Mouse (Mus musculus) kidney, embryonic 14.5 days (tissue): ENCODE measurements around the gene F12. TPM values are rescaled to one million over a fixed set of nuclear protein-coding genes. Genes with fewer than 3 reads are reported as not detected.
A peak's percentile ranks its signal among the peaks of the same experiment; 100 is the strongest.

Experiments
- ATAC-seq: fragments of 200-750 bp; cut with Nextera tagmentation; 2 replicates; pipeline ENCODE4 v1.8.0; 2017; ENCODE audit warnings: moderate number of reproducible peaks, mild to moderate bottlenecking, moderate TSS enrichment, moderate library complexity; ENCODE audit not compliant: low FRiP score, low TSS enrichment
- H3K27ac ChIP-seq: fragments of 300-500 bp; sonication (generic); 2 replicates; pipeline ENCODE4 v1.5.1; 2014; ENCODE audit warnings: low read depth, mild to moderate bottlenecking, low read length, moderate library complexity, mixed read lengths
- H3K27me3 ChIP-seq: fragments of 300-500 bp; sonication (generic); 2 replicates; pipeline ENCODE4 v1.6.1; 2014; ENCODE audit warnings: mild to moderate bottlenecking, low read length; ENCODE audit not compliant: control insufficient read depth, insufficient read depth
- H3K36me3 ChIP-seq: fragments of 300-500 bp; sonication (generic); 2 replicates; pipeline ENCODE4 v1.6.1; 2014; ENCODE audit warnings: low read length, mixed read lengths; ENCODE audit not compliant: control insufficient read depth, insufficient read depth
- H3K4me1 ChIP-seq: fragments of 300-500 bp; sonication (generic); 2 replicates; pipeline ENCODE4 v1.6.1; 2014; ENCODE audit warnings: low read length, mixed read lengths; ENCODE audit not compliant: control insufficient read depth, insufficient read depth
- H3K4me2 ChIP-seq: fragments of 300-500 bp; sonication (generic); replicated peaks from 2 replicates; pipeline ENCODE4 v1.6.1; 2014; ENCODE audit warnings: low read depth, mild to moderate bottlenecking, low read length
- H3K4me3 ChIP-seq: fragments of 300-500 bp; sonication (generic); 2 replicates; pipeline ENCODE4 v1.5.1; 2014; ENCODE audit warnings: mild to moderate bottlenecking, low read length
- H3K9ac ChIP-seq: fragments of 300-500 bp; sonication (generic); 2 replicates; pipeline ENCODE4 v1.6.1; 2014; ENCODE audit warnings: low read depth, mild to moderate bottlenecking, low read length, moderate library complexity
- H3K9me3 ChIP-seq: fragments of 300-500 bp; sonication (generic); 2 replicates; pipeline ENCODE4 v1.6.1; 2016; ENCODE audit warnings: low read length; ENCODE audit not compliant: control insufficient read depth
- WGBS: fragments of 180-500 bp; shearing (Covaris S2); extraction: QIAGEN DNeasy Blood & Tissue Kit; methylation state at CpG from one replicate; pipeline ENCODE4 v1.1.7; 2014; 5-methylcytosine and 5-hydroxymethylcytosine counted together
- polyA plus RNA-seq: library from polyadenylated mRNA; unstranded; fragments of >200 nt; fragmentation: Nextera tagmentation; extraction: Ambion mirVana; gene quantifications from 2 replicates; pipeline ENCODE4 v1.2.1, GENCODE M21; 2014

F12 gene
- polyA plus RNA-seq, 1 experiment from 2014 or later: not detected

- WGBS: 1% methylated on average over 54 of the region's 54 CpGs
- peak overlapping the region; percentile 51; the same call in 1 of the 2 replicates for H3K27ac ChIP-seq
- peak overlapping the region; percentile 58 for H3K4me3 ChIP-seq
- H3K9me3 ChIP-seq: no peaks in the 10 kb centered on the region
- H3K9ac ChIP-seq: peak overlapping the region; percentile 72
- peak; percentile 70 for ATAC-seq
- H3K36me3 ChIP-seq: peaks cover 25% of the 10 kb centered on the region
- H3K4me1 ChIP-seq: peaks cover 6% of the 10 kb centered on the region; the same call in 1 of the 2 replicates
- no peaks in the 10 kb centered on the region for H3K27me3 ChIP-seq
- H3K4me2 ChIP-seq: peak overlapping the region; percentile 100
Observed at GRCm38 (mm10) chr13:55471156-55471818, 44.7 kb upstream of the F12 start.

GRCm38 (mm10) chr13:55470372-55470771 is 43.8 kb upstream of the F12 start:
- peaks cover 15% of the 10 kb centered on the region for H3K36me3 ChIP-seq
- ATAC-seq: no peak
- no peak overlapping the region for H3K4me2 ChIP-seq
- H3K9me3 ChIP-seq: no peaks in the 10 kb centered on the region
- no peak overlapping the region for H3K27ac ChIP-seq
- WGBS: 75% methylated on average over 9 of the region's 9 CpGs
- H3K27me3 ChIP-seq: no peaks in the 10 kb centered on the region
- H3K4me1 ChIP-seq: peaks cover 6% of the 10 kb centered on the region; the same call in 1 of the 2 replicates
- no peak overlapping the region for H3K4me3 ChIP-seq
- no peak overlapping the region for H3K9ac ChIP-seq

- WGBS: 56% methylated on average over 13 of the region's 13 CpGs
- H3K36me3 ChIP-seq: peaks cover 2% of the 10 kb centered on the region; the same call in 1 of the 2 replicates
- H3K4me1 ChIP-seq: peaks cover 10% of the 10 kb centered on the region; the same call in 1 of the 2 replicates
- H3K27ac ChIP-seq: no peak overlapping the region
- H3K27me3 ChIP-seq: no peaks in the 10 kb centered on the region
- H3K9ac ChIP-seq: no peak overlapping the region
- H3K4me2 ChIP-seq: no peak overlapping the region
- no peaks in the 10 kb centered on the region for H3K9me3 ChIP-seq
- no peak for ATAC-seq
- no peak overlapping the region for H3K4me3 ChIP-seq
Observed at GRCm38 (mm10) chr13:55468851-55469560, 42.4 kb upstream of the F12 start.

DNA sequence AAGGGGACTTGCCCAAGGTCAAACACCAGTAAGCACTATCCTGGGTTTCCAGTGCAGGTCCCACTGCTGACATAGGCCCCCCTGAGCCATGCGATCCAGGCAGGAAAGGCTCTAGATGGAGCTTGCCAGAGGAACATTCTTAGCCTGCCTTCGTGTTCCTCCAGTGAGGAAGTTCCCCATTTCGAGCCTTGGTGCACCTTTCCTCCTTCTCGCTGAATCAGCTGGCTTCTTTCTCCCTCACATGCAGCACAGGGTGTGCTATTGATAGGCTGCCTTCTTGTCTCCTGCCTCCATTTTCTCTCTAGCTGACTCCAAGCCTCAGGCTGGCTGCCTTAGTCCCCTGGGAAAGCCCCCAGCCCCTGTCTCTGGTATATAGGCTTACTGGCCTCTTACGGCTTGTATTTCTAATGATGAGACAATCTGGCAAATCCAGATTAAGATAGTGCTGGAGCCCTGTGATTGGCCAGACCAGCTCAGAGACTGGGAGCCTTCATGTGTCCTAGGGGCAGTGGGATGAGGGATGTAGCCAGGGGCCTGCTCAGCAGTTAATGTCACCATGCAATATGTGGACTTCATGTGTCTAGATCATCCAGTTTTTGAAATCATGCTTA is 39.3 kb upstream of the F12 start:
- Histone ChIP-seq H3K9ac (no peak overlapping the region), H3K4me1 (peaks cover 11% of the 10 kb centered on the region; the same call in 1 of the 2 replicates), H3K4me3 (no peak overlapping the region), H3K36me3 (peaks cover 7% of the 10 kb centered on the region; the same call in 1 of the 2 replicates), H3K27ac (no peak overlapping the region), H3K4me2 (no peak overlapping the region), H3K27me3 (no peaks in the 10 kb centered on the region), H3K9me3 (no peaks in the 10 kb centered on the region)
- WGBS: 85% methylated on average over 5 of the region's 5 CpGs
- no peak for ATAC-seq

DNA sequence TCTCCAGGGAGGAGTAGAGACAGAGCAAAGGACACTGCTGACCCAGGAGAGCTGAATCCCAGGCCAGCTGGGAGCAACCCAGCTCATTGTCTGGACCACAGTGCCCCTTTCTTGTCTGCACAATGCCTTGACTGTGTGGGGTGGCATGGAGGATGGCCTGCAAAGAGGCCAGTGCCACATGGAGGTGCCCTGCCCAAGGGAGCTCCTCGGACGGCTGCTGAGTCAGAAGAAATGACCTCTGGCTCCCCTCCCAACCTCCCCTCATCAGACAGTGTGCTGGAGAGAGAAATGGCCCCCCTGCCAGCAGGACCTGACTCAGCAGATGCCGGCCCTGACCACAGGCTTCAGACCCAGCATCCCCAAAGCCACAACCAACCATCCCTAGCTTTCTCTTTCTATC is 38.6 kb upstream of the F12 start:
- Histone ChIP-seq H3K4me1 (peaks cover 9% of the 10 kb centered on the region; the same call in 1 of the 2 replicates), H3K9me3 (no peaks in the 10 kb centered on the region), H3K36me3 (peaks cover 13% of the 10 kb centered on the region), H3K4me3 (peak overlapping the region; percentile 63; the same call in 1 of the 2 replicates), H3K27me3 (no peaks in the 10 kb centered on the region), H3K9ac (peak overlapping the region; percentile 70; the same call in 1 of the 2 replicates), H3K27ac (no peak overlapping the region), H3K4me2 (peak overlapping the region; percentile 98)
- WGBS: 26% methylated on average over 3 of the region's 3 CpGs
- no peak for ATAC-seq

- peak within 1 kb of the TSS; percentile 15; the same call in 1 of the 2 replicates for H3K27ac ChIP-seq
- under 1% methylated on average over 79 of the region's 84 CpGs for WGBS
- H3K27me3 ChIP-seq: no peaks in the 10 kb centered on the region
- peak; percentile 57 for ATAC-seq
- peaks cover 23% of the 10 kb centered on the region for H3K36me3 ChIP-seq
- peak within 1 kb of the TSS; percentile 63 for H3K4me3 ChIP-seq
- peaks cover 9% of the 10 kb centered on the region; the same call in 1 of the 2 replicates for H3K4me1 ChIP-seq
- peak within 1 kb of the TSS; percentile 70 for H3K9ac ChIP-seq
- no peaks in the 10 kb centered on the region for H3K9me3 ChIP-seq
- peak within 1 kb of the TSS; percentile 98 for H3K4me2 ChIP-seq
Observed at GRCm38 (mm10) chr13:55464027-55464884, 37.7 kb upstream of the F12 start, which contains the start of gene Prr7. Gene Prr7, plus strand, starts transcription at chr13:55464267.

- Histone ChIP-seq H3K9ac (peak overlapping the region; percentile 70), H3K4me1 (peaks cover 9% of the 10 kb centered on the region; the same call in 1 of the 2 replicates), H3K9me3 (no peaks in the 10 kb centered on the region), H3K4me3 (peak overlapping the region; percentile 63), H3K27me3 (no peaks in the 10 kb centered on the region), H3K4me2 (peak overlapping the region; percentile 98), H3K27ac (no peak overlapping the region), H3K36me3 (peaks cover 30% of the 10 kb centered on the region)
- WGBS: 7% methylated on average over 14 of the region's 14 CpGs
- no peak for ATAC-seq
Observed at GRCm38 (mm10) chr13:55463399-55464026, 36.9 kb upstream of the F12 start.

GRCm38 (mm10) chr13:55462965-55463364 is 36.4 kb upstream of the F12 start:
- Histone ChIP-seq H3K27ac (no peak overlapping the region), H3K4me2 (no peak overlapping the region), H3K27me3 (no peaks in the 10 kb centered on the region), H3K9me3 (no peaks in the 10 kb centered on the region), H3K4me1 (peaks cover 9% of the 10 kb centered on the region; the same call in 1 of the 2 replicates), H3K9ac (no peak overlapping the region), H3K4me3 (no peak overlapping the region), H3K36me3 (peaks cover 35% of the 10 kb centered on the region)
- no peak for ATAC-seq
- WGBS: 56% methylated on average over 2 of the region's 2 CpGs
